Mouse (Mus musculus) intestine, postnatal 0 days (tissue): ENCODE data around the gene Eloa. TPM values are rescaled to one million over a fixed set of nuclear protein-coding genes. Genes with fewer than 3 reads are reported as not detected.

ENCODE experiments used
- ATAC-seq: fragments of 200-750 bp; cut with Nextera tagmentation; 2 replicates; pipeline ENCODE4 v1.8.0; 2017; ENCODE audit warnings: mild to moderate bottlenecking, moderate TSS enrichment, moderate library complexity
- H3K27ac ChIP-seq: fragments of 300-500 bp; sonication (generic); 2 replicates; pipeline ENCODE4 v1.5.1; 2014; ENCODE audit warnings: mild to moderate bottlenecking, low read depth, low read length, moderate library complexity
- H3K27me3 ChIP-seq: fragments of 300-500 bp; sonication (generic); replicated peaks from 2 replicates; pipeline ENCODE4 v1.6.1; 2014; ENCODE audit warnings: low read length, mixed read lengths; ENCODE audit not compliant: control insufficient read depth, insufficient read depth
- H3K36me3 ChIP-seq: fragments of 300-500 bp; sonication (generic); 2 replicates; pipeline ENCODE4 v1.6.1; 2014; ENCODE audit warnings: mild to moderate bottlenecking, moderate library complexity; ENCODE audit not compliant: control insufficient read depth, insufficient read depth
- H3K4me1 ChIP-seq: fragments of 300-500 bp; sonication (generic); replicated peaks from 2 replicates; pipeline ENCODE4 v1.6.1; 2014; ENCODE audit warnings: antibody characterized with exemption, low read length, mixed read lengths; ENCODE audit not compliant: control insufficient read depth, insufficient read depth
- H3K4me2 ChIP-seq: fragments of 300-500 bp; sonication (generic); replicated peaks from 2 replicates; pipeline ENCODE4 v1.6.1; 2014; ENCODE audit warnings: low read depth, mild to moderate bottlenecking, moderate library complexity
- H3K4me3 ChIP-seq: fragments of 300-500 bp; sonication (generic); 2 replicates; pipeline ENCODE4 v1.5.1; 2014; ENCODE audit warnings: low read depth, low read length
- H3K9ac ChIP-seq: fragments of 300-500 bp; sonication (generic); 2 replicates; pipeline ENCODE4 v1.6.1; 2014; ENCODE audit warnings: mild to moderate bottlenecking, low read depth, low read length
- H3K9me3 ChIP-seq: fragments of 300-500 bp; sonication (generic); 2 replicates; pipeline ENCODE4 v1.6.1; 2016; ENCODE audit warnings: mixed run types; ENCODE audit not compliant: control insufficient read depth
- CTCF ChIP-seq: sonication (generic); IDR thresholded peaks from 2 replicates; pipeline ENCODE4 v1.5.1; 2016; ENCODE audit warnings: low read depth, mild to moderate bottlenecking, control low read depth, antibody characterized with exemption, moderate library complexity
- WGBS: fragments of 180-500 bp; shearing (Covaris S2); extraction: QIAGEN DNeasy Blood & Tissue Kit; methylation state at CpG from one replicate; pipeline ENCODE4 v1.1.7; 2014; 5-methylcytosine and 5-hydroxymethylcytosine counted together
- polyA plus RNA-seq: library from polyadenylated mRNA; unstranded; fragments of >200 nt; fragmentation: Nextera tagmentation; extraction: Ambion mirVana; gene quantifications from 2 replicates; pipeline ENCODE4 v1.2.1, GENCODE M21; 2015

Gene Eloa
- polyA plus RNA-seq, 1 experiment from 2014 or later, result 17.1 TPM

DNA sequence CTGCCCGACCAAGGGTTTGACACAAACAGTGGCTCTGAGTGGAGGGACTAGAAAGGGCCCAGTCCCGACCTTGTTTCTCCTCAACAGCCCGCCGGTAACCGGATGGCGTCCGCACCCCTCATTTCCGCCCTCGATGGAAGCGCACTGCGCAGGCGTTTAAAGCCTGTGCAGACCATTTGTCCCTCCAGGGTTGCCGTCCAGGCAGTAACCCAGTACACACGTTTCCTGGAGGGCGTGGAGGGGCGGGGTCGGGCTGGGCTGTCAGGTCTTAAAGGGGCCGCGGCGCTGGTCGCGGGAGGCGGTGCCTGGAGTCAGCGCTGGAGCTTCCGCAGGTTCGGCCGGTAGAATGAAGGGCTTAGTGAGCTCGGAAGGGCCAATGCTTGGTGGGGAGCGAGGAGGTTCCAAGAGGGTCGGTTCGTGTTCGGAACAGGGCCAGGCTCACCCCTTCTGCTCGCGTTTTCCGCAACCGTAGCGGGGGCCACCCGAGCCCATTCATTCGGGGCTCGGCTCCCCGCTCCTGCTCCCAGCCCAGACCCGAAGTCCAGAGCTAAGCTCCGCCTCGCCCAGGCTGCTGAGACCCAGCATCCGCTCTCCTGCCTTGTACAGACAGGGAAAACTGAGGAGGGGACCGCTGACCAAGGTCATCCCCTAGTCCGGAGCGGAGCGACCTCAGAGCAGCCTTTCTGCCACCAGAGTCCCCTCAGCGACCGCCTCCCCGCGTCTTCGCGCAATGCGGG lies 57.9 kb downstream of the Eloa start, which contains the start of gene Gale:
TSS of gene Gale (plus strand) at position 271 of the 737 bp plus-strand sequence.
- H3K27ac ChIP-seq, result peak within 1 kb of the TSS; percentile 89
- no peak for TF ChIP-seq CTCF
- H3K9ac ChIP-seq, result peak within 1 kb of the TSS; percentile 78
- 0% methylated on average over 56 of the region's 56 CpGs for WGBS
- H3K27me3 ChIP-seq, result no peaks in the 10 kb centered on the region
- 0 out of 2 replicates have a peak, but pooled peaks cover 4% of the 10 kb centered on the region for H3K4me1 ChIP-seq
- peak within 1 kb of the TSS; percentile 70 for H3K4me3 ChIP-seq
- H3K4me2 ChIP-seq, result peak within 1 kb of the TSS; percentile 97
- ATAC-seq, result peak; percentile 79
- no peaks in the 10 kb centered on the region for H3K9me3 ChIP-seq
- peaks cover 56% of the 10 kb centered on the region for H3K36me3 ChIP-seq

- 6% methylated on average over 15 of the region's 15 CpGs for WGBS
- peaks cover 49% of the 10 kb centered on the region for H3K36me3 ChIP-seq
- peak overlapping the region; percentile 70 for H3K4me3 ChIP-seq
- TF ChIP-seq CTCF, result no peak
- peak overlapping the region; percentile 89 for H3K27ac ChIP-seq
- peak overlapping the region; percentile 97 for H3K4me2 ChIP-seq
- H3K9me3 ChIP-seq, result no peaks in the 10 kb centered on the region
- no peak for ATAC-seq
- peak overlapping the region; percentile 78 for H3K9ac ChIP-seq
- H3K4me1 ChIP-seq, result 0 out of 2 replicates have a peak, but pooled peaks cover 4% of the 10 kb centered on the region
- H3K27me3 ChIP-seq, result no peaks in the 10 kb centered on the region
These were observed 58.6 kb downstream of the Eloa start for GRCm38 (mm10) chr4:135962946-135963345.

- no peak overlapping the region for H3K4me3 ChIP-seq
- no peak for TF ChIP-seq CTCF
- no peak for ATAC-seq
- peaks cover 41% of the 10 kb centered on the region for H3K36me3 ChIP-seq
- no peak overlapping the region for H3K9ac ChIP-seq
- H3K4me1 ChIP-seq, result 0 out of 2 replicates have a peak, but pooled peaks cover 4% of the 10 kb centered on the region
- H3K4me2 ChIP-seq, result no peak overlapping the region
- H3K9me3 ChIP-seq, result no peaks in the 10 kb centered on the region
- 80% methylated on average over 7 of the region's 7 CpGs for WGBS
- no peaks in the 10 kb centered on the region for H3K27me3 ChIP-seq
- no peak overlapping the region for H3K27ac ChIP-seq
These were observed 59.4 kb downstream of the Eloa start for GRCm38 (mm10) chr4:135962198-135962597.

- Histone ChIP-seq H3K4me2 (no peak overlapping the region), H3K36me3 (peaks cover 37% of the 10 kb centered on the region), H3K4me1 (0 out of 2 replicates have a peak, but pooled peaks cover 4% of the 10 kb centered on the region), H3K9ac (no peak overlapping the region), H3K27me3 (no peaks in the 10 kb centered on the region), H3K27ac (no peak overlapping the region), H3K9me3 (no peaks in the 10 kb centered on the region), H3K4me3 (no peak overlapping the region)
- no peak for ATAC-seq
- no peak for TF ChIP-seq CTCF
- WGBS, result 90% methylated on average over 5 of the region's 5 CpGs
These were observed 59.9 kb downstream of the Eloa start for GRCm38 (mm10) chr4:135961709-135962108.

DNA sequence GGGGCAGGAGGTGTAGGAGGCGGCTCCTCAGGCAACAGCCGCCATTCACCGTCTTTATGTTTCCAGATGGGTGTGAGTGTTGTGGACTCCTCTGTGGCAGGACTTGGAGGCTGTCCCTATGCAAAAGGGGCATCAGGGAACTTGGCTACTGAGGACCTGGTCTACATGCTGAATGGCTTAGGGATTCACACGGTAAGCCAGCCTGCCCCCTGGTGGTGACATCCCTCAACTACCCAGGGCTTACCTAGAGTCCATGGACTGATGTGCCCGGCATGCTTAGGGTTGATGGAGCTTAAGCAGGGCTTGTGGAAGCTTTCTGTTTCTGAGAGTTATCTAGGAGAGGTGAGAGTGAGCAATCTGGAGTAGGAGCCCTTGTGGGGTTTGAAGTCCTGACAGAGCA lies 60.8 kb downstream of the Eloa start:
- Histone ChIP-seq H3K36me3 (peaks cover 37% of the 10 kb centered on the region), H3K9ac (no peak overlapping the region), H3K9me3 (no peaks in the 10 kb centered on the region), H3K27ac (no peak overlapping the region), H3K4me3 (no peak overlapping the region), H3K4me2 (no peak overlapping the region), H3K4me1 (0 out of 2 replicates have a peak, but pooled peaks cover 4% of the 10 kb centered on the region), H3K27me3 (no peaks in the 10 kb centered on the region)
- TF ChIP-seq CTCF, result peak; percentile 97
- ATAC-seq, result no peak
- 28% methylated on average over 5 of the region's 5 CpGs for WGBS

DNA sequence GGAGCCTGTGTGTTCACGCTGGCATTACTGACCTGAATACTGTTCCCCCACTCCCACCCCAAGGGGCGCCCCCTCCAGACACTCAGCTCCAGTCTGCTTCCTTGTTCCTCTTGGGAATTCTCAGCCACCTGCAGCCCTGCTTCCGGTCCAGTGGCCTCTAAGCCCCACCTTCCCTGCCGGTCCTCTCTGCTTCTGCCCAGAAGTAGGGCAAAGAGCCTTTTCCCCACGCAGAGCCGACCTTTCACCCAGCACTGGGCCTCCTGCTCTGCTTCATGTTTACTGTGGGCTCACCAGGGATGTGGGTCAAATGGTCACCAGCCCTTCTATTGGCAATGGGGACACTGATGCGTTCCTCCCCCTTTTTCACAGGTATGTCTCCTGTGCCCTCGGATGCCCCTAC lies 63.2 kb downstream of the Eloa start:
- peak overlapping the region; percentile 90 for H3K27ac ChIP-seq
- H3K27me3 ChIP-seq, result no peaks in the 10 kb centered on the region
- peak; percentile 39 for TF ChIP-seq CTCF
- peaks cover 55% of the 10 kb centered on the region for H3K36me3 ChIP-seq
- H3K4me2 ChIP-seq, result peak overlapping the region; percentile 56
- peak; percentile 87 for ATAC-seq
- peak overlapping the region; percentile 22; the same call in 1 of the 2 replicates for H3K9ac ChIP-seq
- no peaks in the 10 kb centered on the region for H3K9me3 ChIP-seq
- WGBS, result 27% methylated on average over 8 of the region's 8 CpGs
- peak overlapping the region; percentile 9; the same call in 1 of the 2 replicates for H3K4me3 ChIP-seq
- H3K4me1 ChIP-seq, result 0 out of 2 replicates have a peak, but pooled peaks cover 4% of the 10 kb centered on the region
